Mouse (Mus musculus) liver, adult 2 months (tissue): ENCODE measurements around the gene Speg. TPM values are rescaled to one million over a fixed set of nuclear protein-coding genes. Genes with fewer than 3 reads are reported as not detected.
A peak's percentile ranks its signal among the peaks of the same experiment; 100 is the strongest.

ENCODE experiments used
- DNase-seq: peaks from one replicate; pipeline ENCODE4 v3.0.0-alpha.2; 2011; ENCODE audit warnings: low read depth, low spot score; ENCODE audit errors: extremely low read depth
- H3K27ac ChIP-seq: fragments of 200-500 bp; replicated peaks from 2 replicates; pipeline ENCODE4 v1.5.1; 2012; ENCODE audit warnings: low read depth, mild to moderate bottlenecking, control low read depth, inconsistent platforms, low read length; ENCODE audit not compliant: insufficient read depth
- H3K27me3 ChIP-seq: fragments of 200-500 bp; 2 replicates; pipeline ENCODE4 v1.6.1; 2012; ENCODE audit warnings: mild to moderate bottlenecking, moderate library complexity, low read length, inconsistent platforms; ENCODE audit not compliant: control insufficient read depth, insufficient read depth
- H3K36me3 ChIP-seq: fragments of 200-500 bp; 2 replicates; pipeline ENCODE4 v1.6.1; 2012; ENCODE audit warnings: low read length, inconsistent platforms; ENCODE audit not compliant: control insufficient read depth, insufficient read depth
- H3K4me1 ChIP-seq: fragments of 200-500 bp; 2 replicates; pipeline ENCODE4 v1.6.1; 2011; ENCODE audit warnings: low read length; ENCODE audit not compliant: control insufficient read depth, insufficient read depth
- H3K4me3 ChIP-seq: fragments of 200-500 bp; 2 replicates; pipeline ENCODE4 v1.5.1; 2011; ENCODE audit warnings: low read depth, mild to moderate bottlenecking, control low read depth, low read length, moderate library complexity; ENCODE audit not compliant: insufficient read depth
- H3K79me2 ChIP-seq: fragments of 200-500 bp; 2 replicates; pipeline ENCODE4 v1.6.1; 2012; ENCODE audit warnings: inconsistent platforms, mild to moderate bottlenecking, low read length, moderate library complexity; ENCODE audit not compliant: control insufficient read depth, insufficient read depth
- H3K9ac ChIP-seq: fragments of 200-500 bp; 2 replicates; pipeline ENCODE4 v1.6.1; 2012; ENCODE audit warnings: low read depth, mild to moderate bottlenecking, control low read depth, inconsistent platforms, low read length
- CTCF ChIP-seq: fragments of 200-500 bp; IDR thresholded peaks from 2 replicates; pipeline ENCODE4 v1.5.1; 2011; ENCODE audit warnings: low read depth, low read length, control low read depth
- POLR2A ChIP-seq: fragments of 200-500 bp; IDR thresholded peaks from 2 replicates; pipeline ENCODE4 v1.6.1; 2011; ENCODE audit warnings: low read length, control low read depth; ENCODE audit not compliant: insufficient read depth; ENCODE audit errors: extremely low read depth
- WGBS: fragments of 180-500 bp; shearing (Covaris S2); methylation state at CpG from one replicate; pipeline ENCODE4 v1.1.7; 2018; 5-methylcytosine and 5-hydroxymethylcytosine counted together
- polyA plus RNA-seq: library from polyadenylated mRNA; depleted of rRNA; stranded (reverse); fragments of >200 nt; gene quantifications from 2 replicates; pipeline ENCODE4 v1.2.3, GENCODE M21; 2012
- total RNA-seq: library from RNA; depleted of rRNA; stranded (reverse); fragments of >200 nt; gene quantifications from 2 replicates; pipeline ENCODE4 v1.2.3, GENCODE M21; 2014

Speg gene
- total and polyA plus RNA-seq, 2 experiments = 0.55 to 3.4 TPM

DNA sequence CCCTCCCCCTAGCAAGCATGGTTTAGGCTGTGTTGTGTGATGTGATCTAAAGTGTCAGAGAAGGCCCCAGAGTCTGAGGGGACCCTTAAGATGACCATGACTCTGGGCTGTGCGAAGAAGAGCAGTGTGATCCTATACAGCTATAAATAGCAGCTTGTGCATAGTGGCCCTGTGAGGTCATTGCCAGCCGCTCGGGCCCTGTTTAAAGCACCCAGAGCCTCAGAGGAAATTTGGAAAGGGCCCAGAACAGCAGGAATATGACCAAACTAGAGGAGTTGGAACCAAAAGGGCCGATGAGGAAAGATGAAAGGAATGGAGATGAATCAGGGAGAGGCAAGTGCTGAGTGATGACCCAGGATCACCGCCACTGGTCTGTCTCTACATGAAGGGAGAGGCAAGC lies 27.8 kb upstream of the Speg start:
- no peak for TF ChIP-seq CTCF
- no peak for TF ChIP-seq POLR2A
- Histone ChIP-seq H3K27ac (no peak overlapping the region), H3K27me3 (no peaks in the 10 kb centered on the region)

DNA sequence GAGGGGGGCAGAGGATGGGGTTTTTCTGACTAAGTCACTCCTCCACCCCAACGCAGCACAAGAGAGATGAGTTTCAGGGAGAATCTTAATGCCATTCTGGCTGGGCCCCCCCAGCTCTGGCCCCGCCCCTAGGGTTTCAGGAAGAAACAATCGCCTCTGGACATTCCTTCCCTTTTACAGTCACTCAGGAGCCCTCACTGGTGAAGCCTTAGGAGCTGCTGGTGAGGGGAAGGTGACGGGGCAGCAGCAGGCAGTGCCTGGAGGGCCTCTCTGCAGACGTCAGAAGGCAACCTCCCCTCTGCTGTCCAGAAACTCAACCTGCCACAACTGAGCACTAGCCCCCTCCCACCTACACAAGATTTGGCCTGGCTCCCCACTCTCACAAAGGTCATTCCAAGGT lies 25.8 kb upstream of the Speg start:
- Histone ChIP-seq H3K4me3 (no peak overlapping the region), H3K4me1 (no peaks in the 10 kb centered on the region), H3K27me3 (no peaks in the 10 kb centered on the region), H3K9ac (no peak overlapping the region), H3K36me3 (no peaks in the 10 kb centered on the region), H3K79me2 (no peaks in the 10 kb centered on the region), H3K27ac (no peak overlapping the region)
- 75% methylated on average over 5 of the region's 5 CpGs for WGBS
- DNase-seq = no peak
- no peak for TF ChIP-seq POLR2A
- no peak for TF ChIP-seq CTCF

More for the DNA sequence above, 27.8 kb upstream of the Speg start:
- WGBS = 77% methylated on average over 5 of the region's 5 CpGs
- Histone ChIP-seq H3K9ac (no peak overlapping the region), H3K79me2 (no peaks in the 10 kb centered on the region), H3K36me3 (no peaks in the 10 kb centered on the region), H3K4me3 (no peak overlapping the region), H3K4me1 (no peaks in the 10 kb centered on the region)
- no peak for DNase-seq

DNA sequence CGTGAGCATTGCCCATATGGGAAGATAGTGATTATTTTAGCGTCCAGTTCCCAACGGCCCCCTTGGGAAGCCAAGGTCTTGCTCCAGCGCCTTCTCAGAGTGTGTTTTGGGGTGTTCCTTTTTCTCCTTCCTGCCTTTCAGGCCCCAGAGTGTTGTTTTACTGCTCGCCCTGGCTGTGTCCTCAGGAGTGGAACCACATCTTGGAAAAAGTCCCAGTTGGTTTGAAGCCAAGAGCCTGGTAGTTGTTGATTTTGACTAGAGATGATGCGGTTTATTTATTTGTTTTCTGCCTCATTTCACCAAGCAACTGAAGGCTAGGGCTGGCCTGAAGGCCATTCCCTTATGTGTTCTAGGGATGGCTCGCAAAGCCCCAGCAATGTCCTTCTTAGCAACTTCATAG lies 17.8 kb upstream of the Speg start:
- DNase-seq = peak; percentile 38
- H3K27ac ChIP-seq = no peak overlapping the region
- WGBS = 54% methylated on average over 7 of the region's 7 CpGs

DNA sequence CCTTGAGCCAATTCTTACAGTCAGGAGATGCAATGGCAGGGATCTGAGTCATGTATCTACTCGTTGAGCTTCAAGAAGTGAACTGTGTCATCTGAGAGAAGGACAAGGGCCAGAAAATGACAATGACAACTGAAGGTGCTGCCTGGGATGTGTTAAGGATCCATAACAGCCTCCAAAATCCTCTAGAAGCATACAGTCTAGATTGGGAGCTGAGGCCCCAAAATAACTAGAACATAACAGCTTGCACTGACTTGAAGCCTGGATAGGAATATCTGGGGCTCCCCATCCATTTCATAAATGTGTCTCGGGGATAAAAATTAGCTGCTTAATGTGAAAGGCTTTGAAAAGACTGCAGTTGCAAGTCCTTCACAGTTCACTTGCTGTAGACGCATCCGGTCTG lies 17.1 kb upstream of the Speg start:
- DNase-seq = no peak
- Histone ChIP-seq H3K36me3 (no peaks in the 10 kb centered on the region), H3K27ac (no peak overlapping the region), H3K27me3 (peaks cover 15% of the 10 kb centered on the region), H3K4me1 (no peaks in the 10 kb centered on the region), H3K9ac (no peak overlapping the region), H3K4me3 (no peak overlapping the region), H3K79me2 (no peaks in the 10 kb centered on the region)
- 90% methylated on average over 4 of the region's 4 CpGs for WGBS
- TF ChIP-seq POLR2A = no peak
- TF ChIP-seq CTCF = no peak

More for the DNA sequence above, 17.8 kb upstream of the Speg start:
- Histone ChIP-seq H3K9ac (no peak overlapping the region), H3K36me3 (no peaks in the 10 kb centered on the region), H3K4me1 (no peaks in the 10 kb centered on the region), H3K79me2 (no peaks in the 10 kb centered on the region), H3K4me3 (no peak overlapping the region), H3K27me3 (peaks cover 15% of the 10 kb centered on the region)
- TF ChIP-seq CTCF (no peak), POLR2A (no peak)

DNA sequence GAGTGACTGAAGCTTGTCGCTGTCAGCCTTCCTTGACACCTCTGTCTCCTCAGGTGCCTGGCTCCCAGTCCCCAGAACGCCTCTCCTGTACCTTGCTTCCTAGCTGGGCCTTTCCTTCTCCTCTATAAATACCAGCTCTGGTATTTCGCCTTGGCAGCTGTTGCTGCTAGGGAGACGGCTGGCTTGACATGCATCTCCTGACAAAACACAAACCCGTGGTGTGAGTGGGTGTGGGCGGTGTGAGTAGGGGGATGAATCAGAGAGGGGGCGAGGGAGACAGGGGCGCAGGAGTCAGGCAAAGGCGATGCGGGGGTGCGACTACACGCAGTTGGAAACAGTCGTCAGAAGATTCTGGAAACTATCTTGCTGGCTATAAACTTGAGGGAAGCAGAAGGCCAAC lies 15.8 kb upstream of the Speg start:
- TF ChIP-seq POLR2A (no peak), CTCF (no peak)
- H3K27ac ChIP-seq = no peak overlapping the region
- no peaks in the 10 kb centered on the region for H3K4me1 ChIP-seq
- WGBS = 89% methylated on average over 13 of the region's 13 CpGs
- no peaks in the 10 kb centered on the region for H3K36me3 ChIP-seq
- H3K4me3 ChIP-seq = no peak overlapping the region
- DNase-seq = no peak
- peaks cover 15% of the 10 kb centered on the region for H3K27me3 ChIP-seq
- H3K79me2 ChIP-seq = no peaks in the 10 kb centered on the region
- H3K9ac ChIP-seq = no peak overlapping the region

DNA sequence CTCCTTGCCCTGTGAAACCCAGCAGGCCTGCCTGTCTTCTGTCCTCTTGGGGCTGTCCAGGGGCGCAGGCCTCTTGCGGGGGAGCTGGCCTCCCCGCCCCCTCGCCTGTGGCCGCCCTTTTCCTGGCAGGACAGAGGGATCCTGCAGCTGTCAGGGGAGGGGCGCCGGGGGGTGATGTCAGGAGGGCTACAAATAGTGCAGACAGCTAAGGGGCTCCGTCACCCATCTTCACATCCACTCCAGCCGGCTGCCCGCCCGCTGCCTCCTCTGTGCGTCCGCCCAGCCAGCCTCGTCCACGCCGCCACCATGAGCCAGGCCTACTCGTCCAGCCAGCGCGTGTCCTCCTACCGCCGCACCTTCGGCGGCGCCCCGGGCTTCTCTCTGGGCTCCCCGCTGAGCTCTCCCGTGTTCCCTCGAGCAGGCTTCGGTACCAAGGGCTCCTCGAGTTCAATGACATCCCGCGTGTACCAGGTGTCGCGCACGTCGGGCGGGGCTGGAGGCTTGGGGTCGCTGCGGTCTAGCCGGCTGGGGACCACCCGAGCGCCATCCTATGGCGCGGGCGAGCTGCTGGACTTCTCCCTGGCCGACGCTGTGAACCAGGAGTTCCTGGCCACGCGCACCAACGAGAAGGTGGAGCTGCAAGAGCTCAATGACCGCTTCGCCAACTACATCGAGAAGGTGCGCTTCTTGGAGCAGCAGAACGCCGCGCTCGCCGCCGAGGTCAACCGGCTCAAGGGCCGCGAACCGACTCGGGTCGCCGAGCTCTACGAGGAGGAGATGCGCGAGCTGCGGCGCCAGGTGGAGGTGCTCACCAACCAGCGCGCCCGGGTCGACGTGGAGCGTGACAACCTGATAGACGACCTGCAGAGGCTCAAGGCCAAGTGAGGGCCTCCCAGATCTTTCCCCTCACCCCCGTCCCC lies 14.7 kb upstream of the Speg start, which contains the start of gene Des:
TSS of gene Des (plus strand) at position 218 of the 920 bp plus-strand sequence.
- 9% methylated on average over 80 of the region's 80 CpGs for WGBS
- Histone ChIP-seq H3K79me2 (no peaks in the 10 kb centered on the region), H3K36me3 (no peaks in the 10 kb centered on the region), H3K4me3 (peak within 1 kb of the TSS; percentile 64), H3K27ac (no peak within 1 kb of the TSS), H3K4me1 (no peaks in the 10 kb centered on the region), H3K9ac (peak within 1 kb of the TSS; percentile 70), H3K27me3 (peaks cover 15% of the 10 kb centered on the region)
- TF ChIP-seq CTCF (no peak), POLR2A (no peak)
- no peak for DNase-seq
